Mouse (Mus musculus) cerebellum, adult 2 months (tissue): ENCODE measurements around the gene Mlh1. TPM values are rescaled to one million over a fixed set of nuclear protein-coding genes. Genes with fewer than 3 reads are reported as not detected.

Experiments
- DNase-seq, 2 experiments: peaks; one replicate each; pipeline ENCODE4 v3.0.0; 2021
- H3K27ac ChIP-seq: fragments of 200-500 bp; 2 replicates; pipeline ENCODE4 v1.5.1; 2012; ENCODE audit warnings: low read length, control low read depth, inconsistent platforms; ENCODE audit not compliant: insufficient read depth
- H3K27me3 ChIP-seq: fragments of 200-500 bp; 2 replicates; pipeline ENCODE4 v1.6.1; 2012; ENCODE audit warnings: inconsistent platforms, mild to moderate bottlenecking, low read length, moderate library complexity; ENCODE audit not compliant: control insufficient read depth, insufficient read depth
- H3K4me1 ChIP-seq: fragments of 200-500 bp; 2 replicates; pipeline ENCODE4 v1.6.1; 2011; ENCODE audit warnings: low read length; ENCODE audit not compliant: control insufficient read depth, insufficient read depth
- H3K4me3 ChIP-seq: fragments of 200-500 bp; replicated peaks from 2 replicates; pipeline ENCODE3; 2011; ENCODE audit warnings: mild to moderate bottlenecking, low read depth, low read length, control low read depth; ENCODE audit not compliant: insufficient read depth
- CTCF ChIP-seq: fragments of 200-500 bp; IDR thresholded peaks from 2 replicates; pipeline ENCODE4 v1.5.1; 2011; ENCODE audit warnings: low read depth, mild to moderate bottlenecking, control low read depth, low read length, moderate library complexity, borderline replicate concordance; ENCODE audit not compliant: insufficient read depth
- POLR2A ChIP-seq: fragments of 200-500 bp; IDR thresholded peaks from 2 replicates; pipeline ENCODE4 v1.6.1; 2011; ENCODE audit warnings: low read length, control low read depth, borderline replicate concordance; ENCODE audit not compliant: insufficient read depth
- WGBS: fragments of 180-500 bp; shearing (Covaris S2); methylation state at CpG from one replicate; pipeline ENCODE4 v1.1.7; 2018; 5-methylcytosine and 5-hydroxymethylcytosine counted together
- polyA plus RNA-seq: library from polyadenylated mRNA; depleted of rRNA; stranded (reverse); fragments of >200 nt; gene quantifications from 2 replicates; pipeline ENCODE4 v1.2.3, GENCODE M21; 2012; rRNA removed

Mlh1 gene
- polyA plus RNA-seq, 1 experiment, result 36.6 TPM

GRCm38 (mm10) chr9:111188731-111189130, 82.9 kb downstream of the Mlh1 start:
- no peak overlapping the region for H3K4me3 ChIP-seq
- WGBS, result 91% methylated on average over 7 of the region's 7 CpGs
- H3K27me3 ChIP-seq, result no peaks in the 10 kb centered on the region
- H3K27ac ChIP-seq, result no peak overlapping the region
- no peak for DNase-seq
- H3K4me1 ChIP-seq, result no peaks in the 10 kb centered on the region; the same call in 1 of the 2 replicates
- TF ChIP-seq CTCF (no peak), POLR2A (no peak)

- no peak for TF ChIP-seq CTCF
- TF ChIP-seq POLR2A, result no peak
- Histone ChIP-seq H3K27ac (no peak overlapping the region), H3K4me1 (peaks cover 8% of the 10 kb centered on the region), H3K27me3 (no peaks in the 10 kb centered on the region), H3K4me3 (no peak overlapping the region)
- no peak for DNase-seq
- whole genome bisulfite sequencing, result 62% methylated on average over 6 of the region's 6 CpGs
Measured at GRCm38 (mm10) chr9:111186861-111187260, 84.7 kb downstream of the Mlh1 start.

- no peaks in the 10 kb centered on the region for H3K27me3 ChIP-seq
- peaks cover 8% of the 10 kb centered on the region for H3K4me1 ChIP-seq
- TF ChIP-seq CTCF (no peak), POLR2A (no peak)
- H3K27ac ChIP-seq, result no peak overlapping the region
- WGBS, result 83% methylated on average over 4 of the region's 4 CpGs
- DNase-seq, result no peak
- H3K4me3 ChIP-seq, result no peak overlapping the region
Measured at GRCm38 (mm10) chr9:111184929-111185328, 86.7 kb downstream of the Mlh1 start.

- DNase-seq, result peak in 1 of 2 experiments; percentile 57
- Histone ChIP-seq H3K4me3 (no peak overlapping the region), H3K27me3 (no peaks in the 10 kb centered on the region), H3K4me1 (peaks cover 8% of the 10 kb centered on the region), H3K27ac (peak overlapping the region; percentile 39; the same call in 1 of the 2 replicates)
- TF ChIP-seq POLR2A (no peak), CTCF (no peak)
- WGBS, result 10% methylated on average over 3 of the region's 3 CpGs
Measured at GRCm38 (mm10) chr9:111182176-111182575, 89.4 kb downstream of the Mlh1 start.

- H3K4me3 ChIP-seq, result no peak overlapping the region
- H3K27me3 ChIP-seq, result no peaks in the 10 kb centered on the region
- H3K27ac ChIP-seq, result no peak overlapping the region
- peaks cover 8% of the 10 kb centered on the region for H3K4me1 ChIP-seq
- 82% methylated on average over 5 of the region's 5 CpGs for whole genome bisulfite sequencing
- TF ChIP-seq CTCF, result no peak
- no peak for TF ChIP-seq POLR2A
- DNase-seq, result no peak
Measured at GRCm38 (mm10) chr9:111178971-111179370, 92.6 kb downstream of the Mlh1 start.

Other genes with a start within 250 kb of the Mlh1 start
- gene Ccrl2, start 214.3 kb downstream of the Mlh1 start, polyA plus RNA-seq, result 1.1 and 2.2 TPM in 2 replicates
- gene Lrrfip2, start 154.2 kb downstream of the Mlh1 start, polyA plus RNA-seq, result 62.8 and 63.1 TPM in 2 replicates
- 52.8 and 55.6 TPM in 2 replicates for gene Epm2aip1, start 138 bp upstream of the Mlh1 start, polyA plus RNA-seq
- gene Trank1, start 39.9 kb upstream of the Mlh1 start, polyA plus RNA-seq, result 78.8 and 93.4 TPM in 2 replicates
- 5.1 and 5.3 TPM in 2 replicates for gene Dclk3, start 167.3 kb upstream of the Mlh1 start, polyA plus RNA-seq